Mouse (Mus musculus) spleen, adult 18-20 months (tissue): ENCODE data around the gene Gtdc1.

Experiments
- DNase-seq, 2 experiments: peaks; one replicate each; pipeline ENCODE4 v3.0.0; 2022; ENCODE audit warnings: mixed read lengths in 2 of 2

Gene Gtdc1

GRCm38 (mm10) chr2:44923056-44923883 lies 4.2 kb downstream of the Gtdc1 start:
- DNase-seq, result no peak

GRCm38 (mm10) chr2:44922500-44922899 lies 5.0 kb downstream of the Gtdc1 start:
- no peak for DNase-seq

- no peak for DNase-seq
These were observed 7.0 kb downstream of the Gtdc1 start for GRCm38 (mm10) chr2:44920471-44920870.

- no peak for DNase-seq
These were observed 8.1 kb downstream of the Gtdc1 start for GRCm38 (mm10) chr2:44919326-44919725.

- DNase-seq, result no peak
These were observed 8.7 kb downstream of the Gtdc1 start for GRCm38 (mm10) chr2:44918737-44919136.

- no peak for DNase-seq
These were observed 11.2 kb downstream of the Gtdc1 start for GRCm38 (mm10) chr2:44916286-44916685.

GRCm38 (mm10) chr2:44897801-44898200 lies 29.7 kb downstream of the Gtdc1 start:
- no peak for DNase-seq

- no peak for DNase-seq
These were observed 53.7 kb downstream of the Gtdc1 start for GRCm38 (mm10) chr2:44873718-44874117.

GRCm38 (mm10) chr2:44864726-44865125 lies 62.7 kb downstream of the Gtdc1 start:
- no peak for DNase-seq

GRCm38 (mm10) chr2:44854475-44854874 lies 73.0 kb downstream of the Gtdc1 start:
- no peak for DNase-seq

- DNase-seq, result no peak
These were observed 77.8 kb downstream of the Gtdc1 start for GRCm38 (mm10) chr2:44849666-44850065.

- DNase-seq, result no peak
These were observed 79.3 kb downstream of the Gtdc1 start for GRCm38 (mm10) chr2:44848156-44848555.

GRCm38 (mm10) chr2:44845424-44845823 lies 82.0 kb downstream of the Gtdc1 start:
- DNase-seq, result no peak

- DNase-seq, result no peak
These were observed 97.7 kb downstream of the Gtdc1 start for GRCm38 (mm10) chr2:44829753-44830152.

GRCm38 (mm10) chr2:44829346-44829745 lies 98.1 kb downstream of the Gtdc1 start:
- no peak for DNase-seq

- DNase-seq, result no peak
These were observed 100.8 kb downstream of the Gtdc1 start for GRCm38 (mm10) chr2:44826609-44827008.

GRCm38 (mm10) chr2:44817787-44818186 lies 109.7 kb downstream of the Gtdc1 start:
- DNase-seq, result no peak

GRCm38 (mm10) chr2:44813729-44814128 lies 113.7 kb downstream of the Gtdc1 start:
- DNase-seq, result no peak

- DNase-seq, result no peak
These were observed 123.0 kb downstream of the Gtdc1 start for GRCm38 (mm10) chr2:44804497-44804896.

- DNase-seq, result no peak
These were observed 126.1 kb downstream of the Gtdc1 start for GRCm38 (mm10) chr2:44801361-44801760.

GRCm38 (mm10) chr2:44791840-44792239 lies 135.6 kb downstream of the Gtdc1 start:
- DNase-seq, result no peak

GRCm38 (mm10) chr2:44791134-44791533 lies 136.3 kb downstream of the Gtdc1 start:
- no peak for DNase-seq

GRCm38 (mm10) chr2:44782746-44783145 lies 144.7 kb downstream of the Gtdc1 start:
- no peak for DNase-seq

- DNase-seq, result no peak
These were observed 146.5 kb downstream of the Gtdc1 start for GRCm38 (mm10) chr2:44780961-44781360.

- no peak for DNase-seq
These were observed 163.6 kb downstream of the Gtdc1 start for GRCm38 (mm10) chr2:44763898-44764297.
